Mouse (Mus musculus) CD8-positive naive resting alpha-beta T cell, adult 2 months (primary cell): ENCODE data around the gene Hoxc6.

Source experiments
- DNase-seq, 2 experiments: peaks; one replicate each; pipeline ENCODE4 v3.0.0; 2022; ENCODE audit warnings: low read depth in 2 of 2, low spot score in 2 of 2

Gene Hoxc6

DNA sequence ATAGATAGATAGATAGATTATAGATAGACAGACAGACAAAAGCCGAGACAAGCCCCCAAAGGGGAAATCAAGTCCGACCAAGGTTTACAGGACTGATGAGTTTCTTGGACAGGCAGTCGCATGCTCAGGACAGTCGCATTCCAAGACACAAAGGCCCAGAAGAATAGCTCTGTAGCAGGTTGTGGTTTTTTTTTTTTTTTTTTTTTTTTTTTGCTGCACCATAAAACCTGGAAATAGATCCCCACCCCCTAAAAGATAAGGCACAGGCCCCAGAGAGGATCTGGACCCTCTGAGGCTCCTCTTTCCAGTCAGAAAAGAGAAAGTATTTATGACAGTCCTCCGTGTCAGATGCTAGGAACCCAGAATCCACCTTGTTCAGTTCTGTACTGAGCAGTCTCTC, 10.0 kb upstream of the Hoxc6 start:
- DNase-seq, result no peak

DNA sequence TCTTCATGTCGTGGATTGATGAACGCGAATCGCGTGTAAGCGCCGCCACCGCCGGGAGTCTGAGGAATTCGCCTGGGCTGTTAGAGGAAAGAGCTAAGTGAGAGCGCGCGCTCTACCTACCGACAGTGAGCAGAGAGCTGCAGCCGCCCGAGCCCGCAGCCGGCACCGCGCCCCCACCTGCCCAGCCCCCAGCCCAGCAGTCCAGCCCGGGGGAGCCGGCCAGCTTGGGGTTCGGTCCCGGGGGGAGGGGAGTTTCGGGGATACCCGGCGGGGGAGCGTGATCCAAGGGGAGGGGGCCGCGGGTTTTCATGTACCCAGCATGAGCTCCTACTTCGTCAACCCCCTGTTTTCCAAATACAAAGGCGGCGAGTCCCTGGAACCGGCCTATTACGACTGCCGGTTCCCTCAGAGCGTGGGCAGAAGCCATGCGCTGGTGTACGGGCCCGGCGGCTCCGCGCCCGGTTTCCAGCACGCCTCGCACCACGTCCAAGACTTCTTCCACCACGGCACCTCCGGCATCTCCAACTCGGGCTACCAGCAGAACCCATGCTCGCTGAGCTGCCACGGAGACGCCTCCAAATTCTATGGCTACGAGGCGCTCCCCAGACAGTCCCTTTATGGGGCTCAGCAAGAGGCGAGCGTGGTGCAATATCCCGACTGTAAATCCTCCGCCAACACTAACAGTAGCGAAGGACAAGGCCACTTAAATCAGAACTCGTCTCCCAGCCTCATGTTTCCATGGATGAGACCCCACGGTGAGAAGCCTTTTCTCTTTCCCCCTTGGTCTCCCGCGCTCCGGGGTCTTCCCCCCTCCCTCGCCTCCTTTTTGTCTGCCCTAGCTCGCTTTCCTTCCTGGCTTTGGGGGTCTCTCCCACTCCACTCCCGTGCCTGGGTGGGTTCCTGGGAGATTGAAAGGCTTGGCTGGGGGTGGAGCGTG, 7.3 kb upstream of the Hoxc6 start, which contains the start of gene Hoxc8:
TSS of gene Hoxc8 (plus strand) at position 147 of the 937 bp plus-strand sequence.
- DNase-seq, result no peak

DNA sequence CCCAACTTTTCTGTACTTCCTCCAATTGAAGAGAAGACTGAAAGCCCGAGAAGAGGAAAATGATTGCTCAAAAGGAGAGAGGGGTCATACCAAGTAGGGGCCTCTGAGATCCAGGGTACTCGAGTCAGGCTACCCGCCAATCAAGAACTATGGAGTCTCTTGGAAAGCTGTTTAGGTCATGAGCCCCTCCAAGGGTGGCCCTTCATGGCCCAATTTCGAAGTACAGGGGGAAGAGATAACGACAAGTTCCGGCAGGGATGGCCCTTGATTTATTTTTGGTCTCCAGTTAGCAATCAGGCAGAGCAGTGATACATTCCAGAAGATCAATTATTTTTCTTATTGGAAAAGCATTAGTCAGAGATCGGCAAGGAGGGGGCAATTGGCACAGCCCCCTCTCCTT, 6.3 kb upstream of the Hoxc6 start:
- no peak for DNase-seq

GRCm38 (mm10) chr15:102992206-102992605, 5.9 kb upstream of the Hoxc6 start:
- no peak for DNase-seq

GRCm38 (mm10) chr15:102992863-102993262, 5.2 kb upstream of the Hoxc6 start:
- DNase-seq, result no peak

DNA sequence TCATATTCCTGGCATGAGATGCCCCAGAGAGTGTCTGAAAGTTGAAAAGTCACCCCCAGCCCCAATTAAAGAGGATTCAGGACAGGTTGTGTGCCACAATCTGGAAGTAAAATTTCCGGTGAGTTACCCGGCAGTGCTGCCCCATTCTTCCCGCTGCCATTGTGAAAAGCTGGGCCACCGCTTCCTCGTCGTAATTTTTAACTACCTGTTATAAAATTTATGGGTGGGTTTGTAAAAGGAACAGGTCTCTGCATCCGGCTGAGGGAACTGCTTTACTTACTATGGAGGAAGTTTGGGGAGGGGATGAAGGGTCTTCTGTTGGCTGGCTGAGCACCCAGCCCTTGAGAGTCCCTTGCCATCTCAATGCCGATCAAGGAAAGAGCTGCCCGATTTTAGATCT, 1.5 kb upstream of the Hoxc6 start:
- DNase-seq, result no peak

DNA sequence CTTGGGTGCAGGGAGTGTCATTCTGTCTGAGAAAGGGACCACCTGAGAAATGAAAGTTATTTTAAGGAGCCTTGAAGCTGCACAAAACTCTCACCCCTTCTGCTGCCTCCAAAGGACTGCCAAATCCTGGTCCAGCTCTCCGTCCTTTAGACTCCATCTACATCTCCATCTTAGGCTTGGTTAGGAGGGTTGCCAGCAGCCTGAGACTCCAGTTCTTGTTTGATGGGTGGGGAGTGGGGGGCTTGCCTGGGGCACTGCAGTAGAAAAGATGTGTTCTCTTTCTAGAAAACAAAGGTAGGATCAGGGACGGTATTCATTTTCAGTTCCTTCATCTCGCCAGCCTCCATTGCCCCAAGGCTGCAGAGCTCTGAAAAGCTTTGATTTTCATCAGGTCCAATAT, 626 bp upstream of the Hoxc6 start:
- DNase-seq, result no peak

DNA sequence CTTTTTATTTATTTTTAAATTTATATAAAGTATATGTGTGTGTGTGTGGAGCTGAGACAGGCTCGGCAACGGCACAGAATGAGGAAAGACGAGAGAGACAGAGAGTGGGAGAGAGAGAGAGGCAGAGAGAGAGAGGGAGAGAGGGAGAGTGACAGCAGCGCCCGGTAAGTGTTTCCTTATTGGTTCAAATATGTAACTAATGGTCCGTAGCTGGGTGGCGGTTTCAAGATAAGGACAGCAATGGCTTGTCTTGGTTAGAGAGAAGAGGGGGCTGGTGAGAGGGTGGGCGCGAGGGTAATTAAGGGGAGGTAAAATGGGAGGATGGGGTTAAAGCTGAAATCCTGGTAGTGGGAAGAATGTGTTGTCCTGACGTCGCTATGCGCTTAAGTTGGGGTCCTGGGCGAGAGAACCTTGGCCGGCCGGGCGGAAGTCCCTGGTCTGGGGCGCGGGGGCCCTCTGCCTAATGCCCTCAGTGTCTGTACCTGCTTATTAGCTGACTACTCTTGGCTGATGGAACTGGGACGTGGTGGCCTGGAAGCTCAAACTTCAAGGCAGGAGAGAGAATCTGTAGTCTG, 638 bp downstream of the Hoxc6 start:
- DNase-seq, result no peak

- DNase-seq, result peak; percentile 57 to 63
These were observed 1.2 kb downstream of the Hoxc6 start for GRCm38 (mm10) chr15:102999183-102999831.

GRCm38 (mm10) chr15:102999955-103000354, 1.9 kb downstream of the Hoxc6 start:
- no peak for DNase-seq

- no peak for DNase-seq
These were observed 2.4 kb downstream of the Hoxc6 start for GRCm38 (mm10) chr15:103000501-103000901.

DNA sequence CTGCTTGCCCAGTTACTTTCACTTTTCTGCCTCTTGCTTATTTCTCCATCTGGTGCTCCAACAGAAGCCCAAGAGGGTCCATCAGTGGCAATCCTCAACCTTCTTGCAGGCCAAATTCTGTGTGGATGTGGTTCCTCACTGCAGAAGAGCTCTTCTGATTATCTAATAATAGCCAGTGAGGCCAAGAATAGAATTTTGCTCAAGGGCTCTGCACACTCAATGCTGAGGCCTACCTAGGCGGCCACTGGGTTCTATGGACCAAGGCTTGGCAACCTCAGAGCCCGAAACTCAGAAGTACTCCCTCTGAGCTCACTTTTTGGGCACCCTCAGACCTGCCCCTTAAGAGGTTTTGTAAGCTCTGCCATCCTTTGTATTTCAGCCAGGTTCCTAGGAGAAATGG, 3.3 kb downstream of the Hoxc6 start:
- no peak for DNase-seq

GRCm38 (mm10) chr15:103002156-103002555, 4.1 kb downstream of the Hoxc6 start:
- DNase-seq, result no peak

- no peak for DNase-seq
These were observed 4.9 kb downstream of the Hoxc6 start for GRCm38 (mm10) chr15:103002821-103003448.

- no peak for DNase-seq
These were observed 7.3 kb downstream of the Hoxc6 start for GRCm38 (mm10) chr15:103005308-103005707.

DNA sequence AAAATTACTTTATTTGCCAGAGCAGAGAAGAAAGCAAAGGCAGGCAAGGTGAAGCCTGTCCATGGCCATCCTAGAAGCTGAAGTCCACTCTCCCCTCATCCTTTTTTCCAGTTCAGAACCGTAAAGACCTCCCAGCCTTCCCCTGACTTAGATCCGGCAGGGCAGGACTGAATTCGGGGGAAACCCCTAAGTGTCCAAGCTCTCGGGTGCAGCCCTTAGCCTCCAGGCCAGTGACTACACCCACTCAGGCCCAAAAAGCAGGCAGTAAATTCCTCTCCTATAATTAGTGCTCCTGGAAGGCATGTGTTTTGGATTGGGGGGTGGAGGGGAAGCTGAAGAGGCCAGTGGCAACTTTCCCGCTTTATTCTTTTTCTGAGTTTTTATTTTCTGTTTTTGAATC, 7.7 kb downstream of the Hoxc6 start:
- no peak for DNase-seq

- DNase-seq, result no peak
These were observed 8.3 kb downstream of the Hoxc6 start for GRCm38 (mm10) chr15:103006326-103006725.

DNA sequence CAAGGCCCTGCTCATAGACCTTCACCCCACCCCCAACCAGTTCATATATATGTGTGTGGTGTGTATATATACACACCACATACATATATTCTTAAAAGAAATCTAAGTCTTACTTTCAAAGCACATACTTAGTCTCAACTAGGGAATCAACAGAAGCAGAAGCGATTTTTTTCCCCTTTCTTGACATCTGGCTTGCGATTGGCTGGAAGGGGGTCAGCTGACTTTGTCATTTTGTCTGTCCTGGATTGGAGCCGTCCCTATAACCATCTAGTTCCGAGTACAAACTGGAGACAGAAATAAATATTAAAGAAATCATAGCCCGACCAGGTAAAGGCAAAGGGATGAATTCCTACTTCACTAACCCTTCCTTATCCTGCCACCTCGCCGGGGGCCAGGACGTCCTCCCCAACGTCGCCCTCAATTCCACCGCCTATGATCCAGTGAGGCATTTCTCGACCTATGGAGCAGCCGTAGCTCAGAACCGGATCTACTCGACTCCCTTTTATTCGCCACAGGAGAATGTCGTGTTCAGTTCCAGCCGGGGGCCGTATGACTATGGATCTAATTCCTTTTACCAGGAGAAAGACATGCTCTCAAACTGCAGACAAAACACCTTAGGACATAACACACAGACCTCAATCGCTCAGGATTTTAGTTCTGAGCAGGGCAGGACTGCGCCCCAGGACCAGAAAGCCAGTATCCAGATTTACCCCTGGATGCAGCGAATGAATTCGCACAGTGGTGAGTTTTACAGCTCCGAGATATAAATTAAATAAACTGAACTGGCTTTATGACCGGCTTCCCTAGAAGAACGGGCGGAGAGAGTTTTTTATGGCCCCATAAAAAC, 11.4 kb downstream of the Hoxc6 start:
- DNase-seq, result no peak

DNA sequence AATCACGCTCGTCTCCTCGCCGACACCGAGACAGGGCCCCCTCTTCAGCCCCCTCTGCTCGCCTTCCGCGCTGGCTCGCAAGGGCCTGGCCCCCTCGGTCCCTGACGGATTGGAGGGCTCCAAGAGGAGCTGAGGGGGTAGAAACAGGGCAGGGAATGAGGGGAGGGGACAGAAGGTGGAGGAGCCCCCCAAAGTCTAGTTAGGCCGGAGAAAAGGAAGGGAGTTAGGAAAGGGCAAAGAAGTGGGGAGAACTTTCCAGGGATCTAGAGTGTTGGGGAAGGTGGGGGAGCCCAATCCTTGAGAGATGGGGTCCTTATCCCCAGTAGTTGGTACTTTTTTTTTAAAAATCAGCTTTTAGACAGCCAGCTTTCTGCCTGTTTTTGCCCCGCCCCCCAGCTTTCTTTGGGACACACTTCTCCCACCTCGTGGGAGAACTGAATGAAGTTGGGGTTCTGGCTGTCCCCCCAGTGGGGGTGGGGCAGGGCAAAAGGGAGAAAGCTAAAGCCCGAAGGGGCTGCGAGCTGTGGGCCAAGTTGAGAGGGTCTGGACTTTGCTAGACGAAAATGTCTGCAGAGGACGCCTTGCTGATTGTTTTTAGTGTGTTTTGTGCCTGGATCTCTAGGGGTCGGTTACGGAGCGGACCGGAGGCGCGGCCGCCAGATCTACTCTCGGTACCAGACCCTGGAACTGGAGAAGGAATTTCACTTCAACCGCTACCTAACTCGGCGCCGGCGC, 12.2 kb downstream of the Hoxc6 start:
- no peak for DNase-seq
